Mouse (Mus musculus) B cell, adult 67 days (primary cell): ENCODE data around the gene Otub1. TPM values are rescaled to one million over a fixed set of nuclear protein-coding genes. Genes with fewer than 3 reads are reported as not detected.

Experiments
- total RNA-seq, 2 experiments: library from RNA; stranded (reverse); gene quantifications; 4 replicates each; pipeline ENCODE4 v1.2.4; 2023

Gene Otub1
- total RNA-seq, result 100 to 1,000 TPM; 129 to 137 TPM

GRCm38 (mm10) chr19:7205753-7206736 lies at the start of gene Otub1:
Gene Otub1, minus strand, starts transcription at chr19:7206316.

DNA sequence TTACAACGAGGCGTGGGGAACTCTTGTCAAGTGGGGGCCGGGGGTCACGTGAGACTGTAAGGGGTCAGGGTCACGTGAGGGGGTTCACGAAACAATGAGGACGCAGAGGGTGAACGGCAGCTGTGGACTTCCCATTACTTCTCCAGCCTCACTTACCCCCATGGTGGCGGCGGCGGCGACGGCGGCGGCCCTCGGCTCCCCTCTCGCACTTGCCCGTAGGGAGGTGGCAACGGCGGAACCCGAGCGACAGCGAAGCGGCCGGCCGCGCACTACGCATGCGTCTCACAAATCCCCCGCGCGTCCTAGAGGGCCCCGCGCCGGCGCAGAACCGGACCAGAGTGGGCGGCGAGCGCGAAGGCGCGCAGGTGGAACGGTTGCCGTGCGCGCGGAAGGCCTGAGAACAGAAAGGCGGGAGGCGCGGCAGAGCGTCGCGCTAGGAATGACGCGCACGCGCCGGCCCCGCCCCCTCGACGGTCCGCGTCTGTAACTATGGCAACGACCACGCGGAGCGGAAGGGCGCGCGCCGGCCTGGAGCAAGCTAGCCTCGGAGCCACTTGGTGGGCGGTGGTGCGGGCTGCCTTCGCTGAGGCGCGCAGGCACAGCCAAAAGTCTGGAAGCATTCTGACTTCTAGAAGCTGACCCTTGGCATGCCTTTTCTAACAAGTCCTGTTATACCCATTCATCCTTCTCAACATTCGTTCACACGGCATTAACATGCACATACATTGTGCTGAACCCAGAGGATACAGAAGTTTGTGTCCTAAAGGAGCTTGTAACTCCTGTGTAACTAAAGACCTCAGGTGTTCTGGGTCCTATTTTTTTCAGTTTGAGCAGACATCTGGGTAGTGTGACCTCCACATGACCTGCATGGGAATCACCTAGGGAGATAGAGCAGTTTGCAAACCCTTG lies 34.9 kb upstream of the Otub1 start, which contains the start of gene Naa40:
Gene Naa40 (minus strand): TSS at position 402 of the 909 bp plus-strand sequence.

DNA sequence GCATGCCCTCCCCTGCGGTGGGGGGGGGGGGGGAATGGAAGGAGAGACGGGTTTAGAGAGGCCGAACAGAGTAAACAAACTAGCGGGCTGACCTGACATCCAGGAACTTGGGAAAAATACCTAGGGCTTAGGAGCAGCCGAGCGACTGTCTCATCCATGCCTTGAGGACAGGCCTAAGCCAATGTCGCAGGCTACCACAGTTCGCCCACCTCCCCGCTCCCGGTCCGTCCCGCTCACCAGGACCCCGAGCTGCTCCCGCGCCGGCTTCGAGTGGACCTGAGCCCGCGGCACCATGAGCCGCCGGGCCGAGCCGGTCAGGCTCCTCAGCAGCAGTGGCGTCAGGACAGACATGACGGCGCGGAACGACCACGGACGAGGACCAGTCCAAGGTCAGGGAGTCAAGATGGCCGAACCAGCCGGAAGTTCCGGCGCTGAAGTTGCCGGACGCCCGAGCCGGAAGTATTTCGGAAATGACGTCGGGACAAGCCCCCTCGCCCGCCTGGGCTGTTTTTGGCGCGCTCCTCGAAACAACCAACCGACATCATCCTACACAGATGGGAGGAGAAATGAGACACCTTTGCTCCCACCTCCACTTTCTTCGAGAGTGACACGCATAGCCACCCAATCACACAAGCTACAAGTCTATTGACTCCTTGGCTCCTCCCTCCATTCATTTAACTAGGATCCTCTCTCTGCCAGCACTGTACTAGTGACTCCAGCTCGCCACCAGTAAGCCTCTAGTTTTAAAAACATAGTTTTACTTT lies 11.2 kb upstream of the Otub1 start, which contains the start of gene Cox8a:
Gene Cox8a (minus strand): TSS at position 455 of the 764 bp plus-strand sequence.

Other genes starting within 250 kb of the Otub1 start
- gene Ppp1r14b, start 231.3 kb downstream of the Otub1 start, total RNA-seq, result 100 to 1,000 TPM in 1 of 2 experiments, 10 to 100 TPM in 1; 98.1 to 108 TPM
- 10 to 100 TPM; 19.8 to 22.5 TPM for gene Plcb3, start 229.8 kb downstream of the Otub1 start, total RNA-seq
- gene Fkbp2, start 225.8 kb downstream of the Otub1 start, total RNA-seq, result 10 to 100 TPM; 27.2 to 32.8 TPM
- gene Vegfb, start 218.7 kb downstream of the Otub1 start, total RNA-seq, result 10 to 100 TPM; 14.8 to 22.4 TPM
- gene Dnajc4, start 213.7 kb downstream of the Otub1 start, total RNA-seq, result 10 to 100 TPM; 25.7 to 30.4 TPM
- 1 to 10 TPM; 4.1 to 8.3 TPM for gene Nudt22, start 210.2 kb downstream of the Otub1 start, total RNA-seq
- gene Trpt1, start 210.2 kb downstream of the Otub1 start, total RNA-seq, result 1 to 10 TPM; 5.0 to 6.1 TPM
- gene Fermt3, start 186.8 kb downstream of the Otub1 start, total RNA-seq, result 100 to 1,000 TPM; 174 to 183 TPM
- 100 to 1,000 TPM in 1 of 2 experiments, 10 to 100 TPM in 1; 85.8 to 161 TPM for gene Stip1, start 166.3 kb downstream of the Otub1 start, total RNA-seq
- 1 to 10 TPM; 6.9 to 7.1 TPM for gene Macrod1, start 149.5 kb downstream of the Otub1 start, total RNA-seq
- under 1 TPM in 1 of 2 experiments, not detected in 1; 0.09 TPM for gene Flrt1, start 100.6 kb downstream of the Otub1 start, total RNA-seq
- gene Cox8a, start 11.3 kb upstream of the Otub1 start, total RNA-seq, result 100 to 1,000 TPM; 301 to 322 TPM
- gene Naa40, start 34.9 kb upstream of the Otub1 start, total RNA-seq, result 10 to 100 TPM; 53.8 to 54.6 TPM
- 1 to 10 TPM; 2.3 to 2.8 TPM for gene Rcor2, start 61.0 kb upstream of the Otub1 start, total RNA-seq
- 100 to 1,000 TPM; 200 to 241 TPM for gene Mark2, start 135.5 kb upstream of the Otub1 start, total RNA-seq
- gene Spindoc, start 176.7 kb upstream of the Otub1 start, total RNA-seq, result 10 to 100 TPM; 23.6 to 32.4 TPM
- gene 2700081O15Rik, start 211.3 kb upstream of the Otub1 start, total RNA-seq, result 1 to 10 TPM; 7.4 to 9.5 TPM